Mouse (Mus musculus): ENCODE measurements around the gene Ptprj.

DNA sequence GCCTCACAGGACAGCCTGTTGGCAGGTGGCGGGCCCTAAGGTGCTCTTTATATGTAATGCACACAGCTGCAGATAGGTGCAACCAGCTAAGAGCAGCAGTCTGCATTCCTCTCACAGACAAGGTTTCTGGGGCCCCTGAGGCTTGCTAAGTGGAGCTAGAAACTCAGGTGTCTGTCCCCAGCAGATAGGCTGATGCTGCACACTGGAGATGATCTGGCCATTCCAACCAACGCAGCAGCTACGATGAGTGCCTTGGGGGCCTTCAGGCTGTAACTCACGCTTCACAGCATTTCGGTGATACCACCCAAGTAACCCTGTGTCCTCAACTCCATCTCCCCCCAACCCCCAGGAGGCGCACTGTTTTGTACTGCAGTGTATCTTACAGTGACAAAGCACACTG is 29.8 kb downstream of the Ptprj start:
- TF ChIP-seq CTCF (IDR thresholded peaks at IDR 0.05; ENCODE audit: low read depth, low read length): no peak
- TF ChIP-seq POLR2A (IDR thresholded peaks at IDR 0.05; ENCODE audit: extremely low read depth, insufficient read depth, low read length): no peak
